Mouse (Mus musculus): ENCODE measurements around the gene Cntnap2.

DNA sequence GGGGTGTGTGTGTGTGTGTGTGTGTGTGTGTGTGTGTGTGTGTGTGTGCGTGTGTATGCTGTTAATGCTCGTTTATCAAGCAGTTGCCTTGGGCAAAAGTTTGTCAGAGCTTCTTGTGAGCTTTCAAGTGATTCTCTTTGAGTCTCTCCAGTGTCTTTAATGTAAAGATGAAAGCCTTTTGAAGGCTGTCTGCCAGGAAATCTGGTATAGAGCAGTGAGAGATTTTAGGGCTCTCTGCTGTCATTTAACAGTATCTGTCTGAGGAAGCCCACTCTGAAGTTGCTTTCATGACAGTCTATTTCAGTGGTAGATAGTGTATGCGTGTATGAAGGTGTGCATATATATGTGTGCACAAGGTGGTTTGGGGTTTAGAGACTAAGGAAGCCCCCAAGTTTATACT lies 1425.2 kb downstream of the Cntnap2 start:
- no peak for TF ChIP-seq GATA1 (IDR thresholded peaks at IDR 0.05; ENCODE audit: low read length)
- TF ChIP-seq TAL1 (IDR thresholded peaks at IDR 0.05; ENCODE audit: low read length) = no peak

Data from erythroblast, embryonic 14.5 days (primary cell).